Mouse (Mus musculus) liver, embryonic 14.5 days (tissue): ENCODE measurements at regions not wholly inside any gene's neighbourhood (a gene's known extent, or its start where the extent isn't known, plus 50 kb on each side); places are given as distances from the start of the nearest gene placed in this dataset.

Source experiments
- CTCF ChIP-seq: IDR thresholded peaks from 2 replicates; pipeline ENCODE4 v1.5.1; 2016; ENCODE audit warnings: antibody characterized with exemption, low read depth, control low read depth
- EP300 ChIP-seq: IDR thresholded peaks from 2 replicates; pipeline ENCODE4 v1.6.1; 2016; ENCODE audit warnings: antibody characterized with exemption, low read depth

GRCm38 (mm10) chr11:79752717-79753480 lies 161.9 kb downstream of the Rab11fip4 start:
- TF ChIP-seq CTCF: no peak
- TF ChIP-seq EP300: no peak
